ENCODE assay signal across 13 mouse cellular contexts in genomic region chr6:7856682-7857290, GRCm38 (mm10). TPM values are rescaled to one million over a fixed set of nuclear protein-coding genes. Genes with fewer than 3 reads are reported as not detected.
A peak's percentile ranks its signal among the peaks of the same experiment; 100 is the strongest.
DNase-seq lines count a peak whose midpoint lies in the region; ATAC-seq and TF ChIP-seq lines count a peak whose summit lies in the region.
"Had no signal": no experiment of that assay in that cellular context is flagged by ENCODE, and none has a peak within 500 bp of the region (broad histone marks: within the 10 kb centered on the region; RNA-seq: fewer than 3 reads in every experiment).

No protein-coding gene starts in this region.

- no peaks in the 10 kb centered on the region for H3K36me3 ChIP-seq in intestine, embryonic 16.5 days (ENCODE audit: control insufficient read depth, insufficient read depth, low read length)
- H3K36me3 ChIP-seq: forebrain, embryonic 15.5 days; limb, embryonic 13.5 days; stomach, embryonic 15.5 days had no signal

- peak; percentile 58 to 73 for DNase-seq in lung, adult 18-20 months
- no peak for DNase-seq in lung, postnatal 14 days
- DNase-seq in layer of hippocampus, postnatal 10 days (ENCODE audit: low spot score in 2 of 2), result no peak
- no peak for DNase-seq in cerebellum, adult 18-20 months
- no peak for DNase-seq in cerebellum, postnatal 36 days
- DNase-seq in layer of hippocampus, adult 2 months (ENCODE audit: low spot score in 2 of 2), result no peak
- DNase-seq: cerebellum, adult 9-10 months had no signal

- H3K27me3 ChIP-seq in intestine, embryonic 16.5 days (replicated peaks; ENCODE audit: control insufficient read depth, insufficient read depth, low read length), result no peaks in the 10 kb centered on the region
- H3K27me3 ChIP-seq: forebrain, embryonic 15.5 days; limb, embryonic 13.5 days; stomach, embryonic 15.5 days had no signal

- WGBS in intestine, embryonic 16.5 days, result 73% methylated on average over 5 of the region's 5 CpGs

- no peak overlapping the region for H3K27ac ChIP-seq in intestine, embryonic 16.5 days (ENCODE audit: low read length)
- no peak overlapping the region for H3K27ac ChIP-seq in layer of hippocampus, adult 2 months
- H3K27ac ChIP-seq: forebrain, embryonic 15.5 days; limb, embryonic 13.5 days; stomach, embryonic 15.5 days had no signal

- TF ChIP-seq CTCF in layer of hippocampus, adult 2 months (conservative IDR thresholded peaks at IDR 0.05), result no peak

- H3K9ac ChIP-seq in intestine, embryonic 16.5 days (ENCODE audit: low read depth, low read length), result no peak overlapping the region
- H3K9ac ChIP-seq: forebrain, embryonic 15.5 days; limb, embryonic 13.5 days; stomach, embryonic 15.5 days had no signal

- H3K4me1 ChIP-seq in intestine, embryonic 16.5 days (ENCODE audit: control insufficient read depth, insufficient read depth, low read length), result peaks cover 5% of the 10 kb centered on the region; the same call in 1 of the 2 replicates

- ATAC-seq in intestine, embryonic 16.5 days, result 0 out of 2 replicates have a peak, but pooled peaks have one; percentile 21
- peak; percentile 89 for ATAC-seq in megakaryocyte, adult 5-6 weeks (ENCODE audit: poor library complexity, severe bottlenecking)
- ATAC-seq: forebrain, embryonic 15.5 days; hindbrain, embryonic 16.5 days had no signal

- no peak overlapping the region for H3K4me3 ChIP-seq in intestine, embryonic 16.5 days (ENCODE audit: low read length)
- H3K4me3 ChIP-seq in layer of hippocampus, adult 2 months, result no peak overlapping the region
- H3K4me3 ChIP-seq: forebrain, embryonic 15.5 days; limb, embryonic 13.5 days; stomach, embryonic 15.5 days had no signal

- no peak overlapping the region for H3K4me2 ChIP-seq in intestine, embryonic 16.5 days (ENCODE audit: low read depth, low read length)
- H3K4me2 ChIP-seq: forebrain, embryonic 15.5 days; limb, embryonic 13.5 days; stomach, embryonic 15.5 days had no signal

- H3K9me3 ChIP-seq in intestine, embryonic 16.5 days (ENCODE audit: control insufficient read depth, low read length), result no peaks in the 10 kb centered on the region
- H3K9me3 ChIP-seq: forebrain, embryonic 15.5 days; limb, embryonic 13.5 days; stomach, embryonic 15.5 days had no signal

RNA-seq across cellular contexts. Expression of gene C1galt1, which starts 12.1 kb away (rescaled TPM):
- polyA plus RNA-seq in intestine, embryonic 16.5 days (2015; fragmentation: Nextera tagmentation; extraction: Ambion mirVana), result 5.5 and 6.3 TPM in 2 replicates
- 31.7 and 35.6 TPM in 2 replicates for total RNA-seq in megakaryocyte, adult 5-6 weeks (2015)
- 19.5 and 26.2 TPM in 2 replicates for total RNA-seq in megakaryocyte, adult 5-6 weeks (2017)
- total RNA-seq in layer of hippocampus, postnatal 10 days (2021), result 10 to 100 TPM; 12.8 to 13.2 TPM
- 1 to 10 TPM; 9.2 to 9.5 TPM for total RNA-seq in layer of hippocampus, adult 2 months (2021)

Comparison
In these comparisons a context has a peak if more than half of its experiments do, and no peak if none do; other contexts are left out.
1. DNase-seq: peak in lung, adult 18-20 months (2 of 2); none in lung, postnatal 14 days (single experiment), layer of hippocampus, postnatal 10 days (0 of 2), cerebellum, adult 18-20 months (0 of 2), cerebellum, postnatal 36 days (0 of 2) and layer of hippocampus, adult 2 months (0 of 2).